Mouse (Mus musculus): Measurements from ENCODE around the gene Timm10. TPM values are rescaled to one million over a fixed set of nuclear protein-coding genes. Genes with fewer than 3 reads are reported as not detected.
A peak's percentile ranks its signal among the peaks of the same experiment; 100 is the strongest.

Timm10 gene
- total and polyA plus RNA-seq, 3 experiments: 129 to 193 TPM; not detected in 1

DNA sequence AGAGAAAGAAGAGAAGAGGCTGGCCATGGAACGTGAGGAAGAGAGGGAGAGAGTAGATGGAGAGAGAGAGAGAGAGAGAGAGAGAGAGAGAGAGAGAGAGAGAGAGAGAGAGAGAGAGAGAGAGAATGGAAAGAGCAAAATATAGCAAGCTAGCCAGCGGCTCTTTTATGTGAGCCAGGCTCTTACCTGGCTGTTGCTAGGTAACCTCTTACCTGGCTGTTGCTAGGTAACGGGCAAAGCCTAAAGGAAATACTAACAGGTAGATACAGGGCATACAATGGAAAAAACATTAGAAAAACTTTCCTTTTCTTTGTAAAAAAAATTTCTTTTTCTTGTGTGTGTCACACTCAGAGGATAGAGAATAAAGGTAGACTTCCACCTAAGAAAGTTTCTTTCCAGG lies 49.1 kb upstream of the Timm10 start:
- no peaks in the 10 kb centered on the region for H3K9me3 ChIP-seq (replicated peaks; ENCODE audit: insufficient read depth, low read length)
- DNase-seq (ENCODE audit: low read depth, low spot score): no peak
- TF ChIP-seq KAT2A (conservative IDR thresholded peaks at IDR 0.05; ENCODE audit: low read depth, low read length): no peak
- TF ChIP-seq USF1 (IDR thresholded peaks at IDR 0.05; ENCODE audit: low read depth, low read length): no peak
- no peak for TF ChIP-seq MYC (IDR thresholded peaks at IDR 0.05; ENCODE audit: low read depth, low read length)
- no peak for TF ChIP-seq ZNF384 (IDR thresholded peaks at IDR 0.05; ENCODE audit: low read depth, low read length)
- no peak for TF ChIP-seq POLR2AphosphoS2 (IDR thresholded peaks at IDR 0.05; ENCODE audit: low read length)
- TF ChIP-seq CHD1 (IDR thresholded peaks at IDR 0.05; ENCODE audit: low read depth, low read length): no peak
- TF ChIP-seq RAD21 (IDR thresholded peaks at IDR 0.05; ENCODE audit: low read depth, low read length): no peak
- no peak for TF ChIP-seq ETS1 (IDR thresholded peaks at IDR 0.05; ENCODE audit: low read depth, low read length)
- TF ChIP-seq MEF2A (IDR thresholded peaks at IDR 0.05; ENCODE audit: extremely low read depth, insufficient replicate concordance, low read depth, low read length, poor library complexity, severe bottlenecking): no peak
- TF ChIP-seq CHD2 (IDR thresholded peaks at IDR 0.05; ENCODE audit: low read length): no peak
- no peak for TF ChIP-seq POLR2A (IDR thresholded peaks at IDR 0.05; ENCODE audit: control insufficient read depth in 1 of 2, insufficient read depth in 1 of 2, low read depth in 1 of 2, low read length in 2 of 2, poor library complexity in 1 of 2)
- no peak for TF ChIP-seq USF2 (IDR thresholded peaks at IDR 0.05; ENCODE audit: borderline replicate concordance in 1 of 2, insufficient read depth in 1 of 2, low read depth in 1 of 2, low read length in 2 of 2)
- no peak for TF ChIP-seq TCF12 (IDR thresholded peaks at IDR 0.05; ENCODE audit: low read depth, low read length)
- no peak for TF ChIP-seq RCOR1 (IDR thresholded peaks at IDR 0.05; ENCODE audit: low read depth, low read length)
- no peak for TF ChIP-seq MAX (IDR thresholded peaks at IDR 0.05; ENCODE audit: low read length)
- TF ChIP-seq SMC3 (IDR thresholded peaks at IDR 0.05; ENCODE audit: low read depth, low read length): no peak
- TF ChIP-seq BHLHE40 (IDR thresholded peaks at IDR 0.05; ENCODE audit: borderline replicate concordance, low read depth, low read length): no peak
- no peak for TF ChIP-seq ZKSCAN1 (IDR thresholded peaks at IDR 0.05; ENCODE audit: low read depth, low read length)
- no peak for TF ChIP-seq HCFC1 (IDR thresholded peaks at IDR 0.05; ENCODE audit: low read depth, low read length)
- H3K4me3 ChIP-seq (ENCODE audit: control insufficient read depth in 1 of 2, insufficient read depth in 1 of 2, low read depth in 2 of 2, low read length in 2 of 2): no peak overlapping the region
- no peaks in the 10 kb centered on the region for H3K79me2 ChIP-seq (ENCODE audit: control insufficient read depth, insufficient read depth, low read length, poor library complexity)
- H3K36me3 ChIP-seq (ENCODE audit: control insufficient read depth in 1 of 2, insufficient read depth in 2 of 2, low read length in 2 of 2): no peaks in the 10 kb centered on the region
- peaks cover 20 to 28% of the 10 kb centered on the region in 2 experiments for H3K27me3 ChIP-seq (ENCODE audit: control insufficient read depth in 1 of 2, insufficient read depth in 2 of 2, low read length in 2 of 2)
- H3K9ac ChIP-seq (ENCODE audit: control insufficient read depth, low read depth, low read length, poor library complexity, severe bottlenecking): no peak overlapping the region
- no peak overlapping the region for H3K27ac ChIP-seq (ENCODE audit: control insufficient read depth, low read depth, low read length)
- H3K4me1 ChIP-seq (ENCODE audit: control insufficient read depth in 1 of 2, insufficient read depth in 2 of 2, low read length in 2 of 2): no peaks in the 10 kb centered on the region

DNA sequence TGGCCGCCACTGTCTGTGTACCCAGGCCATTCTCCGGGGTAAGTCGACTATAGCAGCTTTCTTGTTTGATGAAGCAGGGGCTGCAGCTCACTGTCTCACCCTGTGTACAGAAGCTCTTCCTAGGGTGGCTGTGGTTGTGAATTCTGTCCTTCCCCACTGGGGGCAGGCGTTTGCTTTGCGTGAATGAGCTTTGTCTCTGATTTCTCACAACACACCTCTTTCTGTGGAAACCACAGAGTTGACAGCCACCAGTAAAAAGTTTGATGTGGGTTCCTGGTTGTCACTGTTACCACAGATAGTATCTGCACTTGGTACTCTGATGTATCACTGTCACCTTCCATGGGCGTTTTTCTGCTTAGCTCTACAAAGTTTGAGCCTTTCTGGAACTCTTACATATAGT lies 47.6 kb upstream of the Timm10 start:
- H3K27ac ChIP-seq (ENCODE audit: control insufficient read depth, low read depth, low read length): no peak overlapping the region
- H3K27me3 ChIP-seq (ENCODE audit: control insufficient read depth in 1 of 2, insufficient read depth in 2 of 2, low read length in 2 of 2): peaks cover 19 to 21% of the 10 kb centered on the region in 2 experiments
- DNase-seq (ENCODE audit: low read depth, low spot score): peak; percentile 30

More for the DNA sequence above, 47.6 kb upstream of the Timm10 start:
- H3K4me3 ChIP-seq (ENCODE audit: control insufficient read depth in 1 of 2, insufficient read depth in 1 of 2, low read depth in 2 of 2, low read length in 2 of 2): no peak overlapping the region
- H3K9me3 ChIP-seq (replicated peaks; ENCODE audit: insufficient read depth, low read length): no peaks in the 10 kb centered on the region
- TF ChIP-seq KAT2A (conservative IDR thresholded peaks at IDR 0.05; ENCODE audit: low read depth, low read length) (no peak), CTCF (IDR thresholded peaks at IDR 0.05 in 2 of 3, conservative IDR thresholded peaks at IDR 0.05 in 1 of 3; ENCODE audit: control insufficient read depth in 1 of 3, insufficient read depth in 1 of 3, low read depth in 2 of 3, low read length in 3 of 3, poor library complexity in 1 of 3, severe bottlenecking in 1 of 3) (peak in 2 of 3 experiments; percentile 4 to 28; a peak in 1 of 6 replicates)
- no peak overlapping the region for H3K9ac ChIP-seq (ENCODE audit: control insufficient read depth, low read depth, low read length, poor library complexity, severe bottlenecking)
- no peaks in the 10 kb centered on the region for H3K79me2 ChIP-seq (ENCODE audit: control insufficient read depth, insufficient read depth, low read length, poor library complexity)
- H3K36me3 ChIP-seq (ENCODE audit: control insufficient read depth in 1 of 2, insufficient read depth in 2 of 2, low read length in 2 of 2): no peaks in the 10 kb centered on the region
- no peaks in the 10 kb centered on the region for H3K4me1 ChIP-seq (ENCODE audit: control insufficient read depth in 1 of 2, insufficient read depth in 2 of 2, low read length in 2 of 2)
